Mouse (Mus musculus) intestine, embryonic 14.5 days (tissue): Measurements from ENCODE around the gene Urm1. TPM values are rescaled to one million over a fixed set of nuclear protein-coding genes. Genes with fewer than 3 reads are reported as not detected.
A peak's percentile ranks its signal among the peaks of the same experiment; 100 is the strongest.

ENCODE experiments used
- ATAC-seq: fragments of 200-750 bp; cut with Nextera tagmentation; replicated peaks from 2 replicates; pipeline ENCODE4 v1.8.0; 2017; ENCODE audit warnings: low read depth, moderate number of reproducible peaks, moderate TSS enrichment, moderate library complexity; ENCODE audit not compliant: low FRiP score, low TSS enrichment
- DNase-seq: peaks from one replicate; pipeline ENCODE4 v3.0.0-alpha.2; 2018; ENCODE audit warnings: low spot score
- H3K27ac ChIP-seq: fragments of 300-500 bp; sonication (generic); 2 replicates; pipeline ENCODE4 v1.5.1; 2014; ENCODE audit warnings: low read depth, mild to moderate bottlenecking, control low read depth
- H3K27me3 ChIP-seq: fragments of 300-500 bp; sonication (generic); replicated peaks from 2 replicates; pipeline ENCODE4 v1.6.1; 2014; ENCODE audit warnings: low read length, control low read depth; ENCODE audit not compliant: control insufficient read depth, insufficient read depth
- H3K36me3 ChIP-seq: fragments of 300-500 bp; sonication (generic); 2 replicates; pipeline ENCODE4 v1.6.1; 2014; ENCODE audit warnings: low read length, control low read depth; ENCODE audit not compliant: control insufficient read depth, insufficient read depth
- H3K4me1 ChIP-seq: fragments of 300-500 bp; sonication (generic); replicated peaks from 2 replicates; pipeline ENCODE4 v1.6.1; 2014; ENCODE audit warnings: low read length, control low read depth, mixed read lengths; ENCODE audit not compliant: control insufficient read depth, insufficient read depth
- H3K4me2 ChIP-seq: fragments of 300-500 bp; sonication (generic); 2 replicates; pipeline ENCODE4 v1.6.1; 2014; ENCODE audit warnings: low read length
- H3K4me3 ChIP-seq: fragments of 300-500 bp; sonication (generic); 2 replicates; pipeline ENCODE4 v1.5.1; 2014; ENCODE audit warnings: low read depth, low read length, control low read depth, mixed read lengths
- H3K9ac ChIP-seq: fragments of 300-500 bp; sonication (generic); 2 replicates; pipeline ENCODE4 v1.6.1; 2014; ENCODE audit warnings: mild to moderate bottlenecking, low read length
- H3K9me3 ChIP-seq: fragments of 300-500 bp; sonication (generic); 2 replicates; pipeline ENCODE4 v1.6.1; 2016; ENCODE audit warnings: low read length, control low read depth; ENCODE audit not compliant: control insufficient read depth
- WGBS: fragments of 180-500 bp; shearing (Covaris S2); extraction: QIAGEN DNeasy Blood & Tissue Kit; methylation state at CpG from one replicate; pipeline ENCODE4 v1.1.7; 2014; 5-methylcytosine and 5-hydroxymethylcytosine counted together
- polyA plus RNA-seq: library from polyadenylated mRNA; unstranded; fragments of >200 nt; fragmentation: Nextera tagmentation; extraction: Ambion mirVana; gene quantifications from 2 replicates; pipeline ENCODE4 v1.2.1, GENCODE M21; 2014

The Urm1 gene
- polyA plus RNA-seq, 1 experiment from 2014 or later = 26.9 TPM

- Histone ChIP-seq H3K9me3 (no peaks in the 10 kb centered on the region), H3K36me3 (peaks cover 24% of the 10 kb centered on the region), H3K4me1 (peaks cover 18% of the 10 kb centered on the region), H3K4me2 (peak overlapping the region; percentile 75), H3K9ac (no peak overlapping the region), H3K4me3 (0 out of 2 replicates have a peak overlapping the region, but pooled peaks have one; percentile 42), H3K27ac (peak overlapping the region; percentile 93), H3K27me3 (no peaks in the 10 kb centered on the region)
- ATAC-seq (no peak), DNase-seq (no peak)
- WGBS = 20% methylated on average over 2 of the region's 2 CpGs
These were observed 512 bp upstream of the Urm1 start for GRCm38 (mm10) chr2:29819363-29819762.

DNA sequence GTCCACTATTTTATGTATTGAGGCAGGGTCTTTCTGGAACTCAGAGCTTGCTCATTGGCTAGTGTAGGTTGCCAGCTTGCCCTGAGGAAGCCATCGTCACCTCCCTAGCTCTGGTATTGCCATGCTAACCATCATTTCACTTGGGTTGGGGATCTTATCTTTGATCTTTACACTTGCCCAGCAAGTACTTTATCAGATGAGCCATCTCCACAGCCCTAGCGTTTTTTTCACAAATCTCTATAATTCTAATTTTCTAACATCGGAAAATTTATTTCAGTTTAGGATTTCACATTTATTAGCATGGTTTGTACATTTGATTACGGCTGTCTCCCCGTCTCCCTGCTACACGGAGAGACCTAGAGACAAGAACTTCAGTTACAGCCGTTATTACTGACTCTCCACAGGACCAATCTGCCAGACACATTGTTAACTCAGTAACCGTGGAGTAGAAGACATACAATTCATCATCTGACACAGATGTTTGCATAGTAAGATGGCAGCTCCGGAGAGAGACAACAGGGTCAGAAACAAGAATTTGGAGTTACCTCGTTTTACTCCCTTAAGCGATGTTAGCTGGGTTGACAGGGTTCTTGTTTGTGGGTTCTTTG is 6.5 kb downstream of the Urm1 start:
- Histone ChIP-seq H3K27ac (peak overlapping the region; percentile 96), H3K4me2 (peak overlapping the region; percentile 55), H3K36me3 (peaks cover 7% of the 10 kb centered on the region), H3K9ac (peak overlapping the region; percentile 84), H3K4me1 (0 out of 2 replicates have a peak, but pooled peaks cover 8% of the 10 kb centered on the region), H3K9me3 (no peaks in the 10 kb centered on the region), H3K4me3 (peak overlapping the region; percentile 71), H3K27me3 (no peaks in the 10 kb centered on the region)
- WGBS = 10% methylated on average over 11 of the region's 11 CpGs
- no peak for DNase-seq
- peak; percentile 32; the same call in 1 of the 2 replicates for ATAC-seq

DNA sequence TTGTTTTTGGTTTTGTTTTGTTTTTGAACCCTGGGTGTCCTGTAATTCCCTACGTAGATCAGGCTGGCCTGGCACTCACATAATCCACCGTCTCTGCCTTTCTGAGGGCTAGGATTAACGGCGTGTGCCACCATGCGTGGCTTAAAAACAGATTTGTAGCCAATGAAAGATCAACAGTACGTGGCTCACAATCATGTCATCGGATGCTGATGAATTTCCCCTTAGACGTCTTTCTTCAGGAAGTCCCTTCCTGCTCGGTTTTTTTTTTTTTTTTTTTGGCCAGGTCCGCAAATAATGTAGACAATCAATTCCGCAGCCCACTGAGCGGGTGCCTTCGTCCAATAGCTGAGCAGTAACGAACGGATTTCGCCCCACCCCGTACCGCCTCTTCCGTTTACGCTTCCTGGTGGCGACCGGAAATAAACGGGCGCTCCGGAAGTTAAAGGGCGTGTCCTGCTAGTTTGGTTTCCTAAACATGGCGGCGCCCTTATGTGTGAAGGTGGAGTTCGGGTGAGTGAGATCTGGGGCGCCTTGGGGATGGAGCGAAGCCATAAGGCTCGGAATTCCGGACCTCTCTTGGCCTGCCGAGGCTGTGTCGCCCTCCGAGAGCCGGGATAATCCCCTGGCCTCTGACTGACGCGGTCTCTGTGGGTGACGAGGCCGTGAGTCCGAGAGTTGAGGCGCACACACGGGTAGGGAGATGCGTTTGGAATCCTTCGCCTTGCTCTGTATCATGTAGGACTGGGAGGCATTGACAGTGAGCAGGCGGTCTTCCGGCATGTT is 7.2 kb downstream of the Urm1 start:
- peak; percentile 95 for DNase-seq
- Histone ChIP-seq H3K4me3 (peak overlapping the region; percentile 71), H3K4me2 (peak overlapping the region; percentile 55), H3K36me3 (peaks cover 7% of the 10 kb centered on the region), H3K9ac (peak overlapping the region; percentile 84), H3K27ac (peak overlapping the region; percentile 96), H3K27me3 (no peaks in the 10 kb centered on the region), H3K9me3 (no peaks in the 10 kb centered on the region), H3K4me1 (0 out of 2 replicates have a peak, but pooled peaks cover 8% of the 10 kb centered on the region)
- peak; percentile 96 for ATAC-seq
- under 1% methylated on average over 48 of the region's 48 CpGs for WGBS

- Histone ChIP-seq H3K27me3 (no peaks in the 10 kb centered on the region), H3K9me3 (no peaks in the 10 kb centered on the region), H3K4me1 (0 out of 2 replicates have a peak, but pooled peaks cover 8% of the 10 kb centered on the region), H3K36me3 (peaks cover 9% of the 10 kb centered on the region), H3K4me3 (peak overlapping the region; percentile 71), H3K9ac (peak overlapping the region; percentile 59), H3K27ac (no peak overlapping the region), H3K4me2 (peak overlapping the region; percentile 55)
- DNase-seq = no peak
- WGBS = 4% methylated on average over 12 of the region's 12 CpGs
- ATAC-seq = no peak
These were observed 7.8 kb downstream of the Urm1 start for GRCm38 (mm10) chr2:29827709-29828024.

DNA sequence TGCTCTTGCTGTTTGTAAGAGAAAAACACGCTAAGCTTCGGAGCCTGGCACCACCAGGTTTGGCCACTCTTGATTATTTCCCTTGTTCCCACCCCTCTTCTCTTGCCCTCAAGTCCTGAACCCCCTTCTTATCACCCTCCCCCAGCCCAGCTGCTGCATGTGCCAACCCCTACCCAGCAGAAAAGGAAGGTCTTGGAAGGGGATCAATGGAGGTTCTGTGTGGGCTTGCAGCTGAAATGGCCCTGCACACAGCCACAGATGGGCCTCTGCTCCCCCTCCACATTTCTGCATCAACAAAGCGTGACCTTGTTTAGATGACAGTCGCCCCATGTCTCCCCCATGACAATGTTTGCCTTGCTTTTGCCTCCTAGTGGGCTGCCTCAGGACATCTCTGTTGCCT is 11.2 kb downstream of the Urm1 start:
- Histone ChIP-seq H3K4me1 (0 out of 2 replicates have a peak, but pooled peaks cover 7% of the 10 kb centered on the region), H3K27ac (no peak overlapping the region), H3K9me3 (no peaks in the 10 kb centered on the region), H3K4me3 (no peak overlapping the region), H3K9ac (no peak overlapping the region), H3K4me2 (no peak overlapping the region), H3K27me3 (no peaks in the 10 kb centered on the region), H3K36me3 (peaks cover 28% of the 10 kb centered on the region)
- WGBS = 81% methylated on average over 4 of the region's 4 CpGs
- ATAC-seq (no peak), DNase-seq (no peak)

DNA sequence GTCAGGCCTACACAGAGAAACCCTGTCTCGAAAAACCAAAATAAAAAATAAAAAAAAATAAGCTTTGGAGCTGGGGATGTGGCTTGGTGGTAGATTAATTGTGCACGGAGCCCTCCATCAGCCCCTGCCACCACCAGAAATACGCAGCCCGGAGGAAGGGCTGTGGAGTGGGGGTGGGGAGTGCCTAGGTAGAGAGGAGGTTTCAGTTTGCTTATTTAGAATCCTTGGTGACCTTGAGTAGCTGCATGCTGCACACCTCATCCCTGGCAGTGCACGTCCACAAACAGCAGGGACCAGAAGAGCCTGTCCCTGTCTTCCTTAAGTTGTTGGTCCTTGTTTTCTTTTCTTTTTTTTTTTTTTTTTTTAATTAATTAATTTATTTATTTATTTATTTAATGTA is 13.9 kb downstream of the Urm1 start:
- WGBS = 96% methylated on average over 5 of the region's 5 CpGs
- Histone ChIP-seq H3K27me3 (no peaks in the 10 kb centered on the region), H3K27ac (no peak overlapping the region), H3K4me1 (no peaks in the 10 kb centered on the region), H3K9me3 (no peaks in the 10 kb centered on the region), H3K4me3 (no peak overlapping the region), H3K36me3 (peaks cover 37% of the 10 kb centered on the region), H3K9ac (no peak overlapping the region), H3K4me2 (no peak overlapping the region)
- DNase-seq (no peak), ATAC-seq (no peak)

DNA sequence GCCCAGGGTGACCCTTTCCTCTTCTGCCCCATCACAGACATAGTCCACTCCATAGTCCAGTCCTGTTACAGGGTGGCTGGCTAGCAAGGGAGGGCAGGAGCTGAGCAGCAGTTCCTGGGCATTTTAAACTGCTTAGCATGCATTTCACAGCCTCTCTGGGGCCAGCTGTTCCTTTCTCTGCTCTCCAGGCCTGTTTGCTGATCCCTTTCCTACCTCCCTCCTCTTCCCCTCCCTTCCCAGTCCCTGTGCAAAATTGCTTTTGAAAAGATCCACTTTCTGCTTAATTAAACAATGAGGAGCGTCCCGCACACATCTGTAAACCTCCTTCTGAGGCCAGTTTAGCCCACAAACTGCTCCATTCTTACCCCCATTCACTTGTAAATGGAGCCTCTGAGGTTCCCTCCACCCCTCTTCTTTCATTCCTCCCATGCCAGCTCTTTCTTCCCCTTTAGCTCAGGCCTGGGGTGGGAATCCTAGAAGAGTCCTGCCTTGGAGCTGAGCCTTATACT is 15.6 kb downstream of the Urm1 start:
- no peak overlapping the region for H3K4me2 ChIP-seq
- no peak for ATAC-seq
- no peak overlapping the region for H3K4me3 ChIP-seq
- no peaks in the 10 kb centered on the region for H3K4me1 ChIP-seq
- 64% methylated on average over 2 of the region's 2 CpGs for WGBS
- H3K9me3 ChIP-seq = no peaks in the 10 kb centered on the region
- no peak for DNase-seq
- no peaks in the 10 kb centered on the region for H3K27me3 ChIP-seq
- no peak overlapping the region for H3K9ac ChIP-seq
- H3K27ac ChIP-seq = no peak overlapping the region
- peaks cover 35% of the 10 kb centered on the region for H3K36me3 ChIP-seq

DNA sequence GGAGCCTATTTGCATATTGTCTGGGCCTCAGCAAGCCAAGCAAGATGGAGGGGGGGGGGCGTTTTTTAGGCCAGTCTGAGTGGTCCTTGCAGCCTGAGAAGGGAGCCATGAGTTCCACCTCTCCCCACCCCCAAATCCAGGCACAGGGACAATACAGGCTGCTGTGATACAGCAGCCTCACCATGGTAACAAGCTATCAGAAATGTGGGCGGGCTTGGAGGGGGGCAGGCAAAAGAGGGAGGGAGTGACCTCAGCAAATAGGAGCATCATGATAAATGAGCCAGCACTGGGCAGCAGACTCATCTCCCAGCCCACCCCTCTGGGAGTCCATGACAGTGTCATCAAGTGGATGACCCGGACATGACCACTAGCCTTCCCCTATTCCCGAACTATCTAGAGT is 19.6 kb downstream of the Urm1 start:
- WGBS = 48% methylated on average over 4 of the region's 4 CpGs
- no peak overlapping the region for H3K9ac ChIP-seq
- H3K4me2 ChIP-seq = no peak overlapping the region
- peaks cover 16% of the 10 kb centered on the region for H3K27me3 ChIP-seq
- no peaks in the 10 kb centered on the region for H3K4me1 ChIP-seq
- ATAC-seq = 0 out of 2 replicates have a peak, but pooled peaks have one; percentile 23
- no peak overlapping the region for H3K27ac ChIP-seq
- H3K9me3 ChIP-seq = no peaks in the 10 kb centered on the region
- no peak overlapping the region for H3K4me3 ChIP-seq
- peaks cover 48% of the 10 kb centered on the region for H3K36me3 ChIP-seq
- DNase-seq = no peak
